Mouse (Mus musculus): ENCODE data around the gene Slc29a4.

Slc29a4 gene

DNA sequence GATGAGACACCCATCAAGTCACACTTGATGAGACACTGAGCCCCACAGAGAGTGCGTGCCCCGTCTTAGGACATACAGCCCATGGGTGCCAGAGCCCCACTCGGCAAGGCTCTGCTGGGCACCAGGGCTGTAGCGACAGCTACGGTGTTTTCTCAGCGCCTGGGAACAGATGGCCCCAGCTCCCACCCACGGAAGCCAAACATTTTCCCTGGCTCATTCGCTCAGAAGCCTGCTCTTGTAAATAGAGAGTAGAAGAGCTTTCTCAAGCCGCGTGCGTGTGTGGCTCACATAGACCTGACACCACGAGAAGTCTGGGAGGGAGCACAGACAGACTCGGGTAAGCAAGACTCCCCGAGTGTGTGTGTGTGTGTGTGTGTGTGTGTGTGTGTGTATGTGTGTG, at the start of gene Slc29a4:
Gene Slc29a4, plus strand, starts transcription at position 265 of the 400 bp plus-strand sequence.
- DNase-seq (ENCODE audit: low read depth, low spot score): no peak

DNA sequence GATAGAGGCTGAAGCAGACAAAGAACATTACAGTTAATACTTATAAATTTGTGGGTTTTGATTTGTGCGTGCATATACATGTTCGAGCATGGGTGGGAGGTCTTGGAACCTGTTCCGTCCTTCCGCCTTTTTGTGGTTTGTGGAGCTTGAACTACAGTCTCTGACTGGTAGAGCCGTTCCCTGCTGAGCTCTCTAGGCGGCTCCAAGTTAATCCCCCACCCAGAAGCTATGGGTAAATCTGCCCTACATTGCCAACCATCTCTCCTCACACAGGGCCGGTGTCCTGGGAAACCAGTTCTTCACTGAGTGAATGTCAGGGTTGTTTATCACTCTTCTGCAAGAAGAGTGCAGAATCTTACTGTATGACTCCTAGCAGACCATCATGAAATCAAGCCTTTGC, 44.1 kb upstream of the Slc29a4 start:
- no peak for DNase-seq (ENCODE audit: low read depth, low spot score)

DNA sequence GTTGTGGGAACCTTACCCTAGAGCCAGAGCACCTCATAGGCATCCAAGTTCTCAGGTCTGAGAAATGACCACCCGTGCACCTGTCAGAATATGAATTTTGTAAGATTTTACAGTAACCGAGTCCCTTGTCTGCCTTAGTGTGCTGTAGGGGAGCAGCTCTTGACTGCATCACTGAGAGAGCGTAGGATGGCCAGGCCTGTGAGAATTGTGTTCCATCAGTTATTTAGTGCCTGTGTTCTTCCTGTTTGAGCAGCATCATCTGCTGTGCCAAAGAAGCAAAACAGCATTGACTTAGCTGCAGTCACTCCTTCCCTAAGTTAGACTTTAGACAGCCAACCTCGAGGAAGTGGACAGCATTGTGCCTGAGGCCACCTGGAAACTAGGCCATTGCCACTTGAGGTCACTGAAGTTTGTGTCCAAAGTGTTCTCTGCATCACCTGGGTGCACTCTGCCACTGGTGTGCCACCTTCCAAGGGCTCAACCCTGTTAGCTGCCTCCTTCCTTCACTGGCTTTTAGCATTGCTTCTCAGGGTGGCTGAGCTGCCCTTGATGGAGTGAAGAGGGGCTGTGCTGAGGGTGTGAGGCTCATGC, 42.8 kb upstream of the Slc29a4 start:
- no peak for DNase-seq (ENCODE audit: low read depth, low spot score)

DNA sequence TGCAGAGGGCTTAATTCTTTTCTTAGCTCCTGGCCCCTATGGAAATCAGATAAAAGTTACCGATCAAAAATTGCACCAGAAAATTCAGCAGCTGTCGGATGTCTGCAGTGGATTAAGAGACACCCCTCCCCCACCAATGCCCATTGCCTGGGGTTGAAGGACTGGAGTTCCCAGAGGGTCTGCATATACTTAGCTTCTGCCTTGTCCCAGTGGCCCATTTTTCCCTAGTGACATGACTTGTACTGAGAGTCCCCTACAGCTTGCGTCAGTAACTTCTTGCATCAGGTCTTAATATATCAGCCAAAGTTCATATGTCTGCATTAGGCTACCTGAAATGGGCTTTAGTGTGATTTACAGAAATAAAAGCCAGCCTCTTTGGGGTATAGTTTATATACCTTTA, 41.9 kb upstream of the Slc29a4 start:
- DNase-seq (ENCODE audit: low read depth, low spot score): no peak

DNA sequence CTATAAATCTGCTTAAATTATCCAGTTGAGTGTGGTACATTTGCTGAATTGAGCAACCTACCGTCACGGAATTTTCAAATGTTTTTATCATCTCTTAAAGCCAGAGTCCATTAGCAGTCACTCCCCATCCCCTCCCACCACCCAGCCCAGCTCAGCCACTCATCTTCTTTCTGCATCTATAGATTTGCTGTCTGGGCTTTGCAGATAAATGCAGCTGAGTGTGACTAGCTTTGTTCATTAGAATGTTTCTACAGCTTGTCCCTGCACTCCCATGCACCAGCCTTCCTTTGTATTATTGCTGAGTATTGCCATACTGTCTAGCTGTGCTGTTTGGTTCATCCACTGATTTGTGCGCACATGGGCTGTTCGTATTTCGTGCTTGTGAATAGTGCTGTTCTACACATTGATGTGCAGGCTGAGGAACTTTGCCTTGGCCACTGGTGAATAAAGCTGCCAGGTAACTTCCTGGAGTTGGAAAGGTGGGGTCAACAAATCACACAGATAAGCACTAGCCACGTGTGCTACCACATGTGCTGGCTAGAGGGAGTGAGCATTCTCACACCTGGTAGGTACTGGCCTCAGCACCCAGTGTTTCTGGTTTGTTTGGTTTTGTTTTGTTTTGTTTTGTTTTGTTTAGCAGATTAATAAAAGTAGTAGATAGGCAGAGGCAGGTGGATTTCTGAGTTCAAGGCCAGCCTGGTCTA, 41.4 kb upstream of the Slc29a4 start:
- no peak for DNase-seq (ENCODE audit: low read depth, low spot score)

DNA sequence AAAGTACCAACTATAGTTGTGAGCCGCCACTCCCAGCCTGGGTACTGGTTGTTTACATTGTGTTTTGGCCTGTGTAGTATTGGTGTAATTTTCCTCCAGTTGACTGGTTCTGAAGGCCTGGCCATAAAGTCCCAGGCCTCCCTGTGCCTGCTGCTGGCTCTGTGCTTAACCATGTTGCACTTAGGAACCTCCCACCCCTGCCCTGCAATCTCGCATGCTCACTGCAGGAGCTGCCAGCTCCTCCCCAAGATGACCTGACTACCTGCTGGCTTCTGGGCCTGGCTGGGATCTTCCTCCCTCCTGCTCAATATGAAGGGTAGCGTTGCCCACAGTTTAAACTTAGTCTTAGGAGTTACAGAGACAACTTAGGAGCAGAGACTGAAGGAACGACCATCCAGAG, 40.0 kb upstream of the Slc29a4 start:
- DNase-seq (ENCODE audit: low read depth, low spot score): no peak

DNA sequence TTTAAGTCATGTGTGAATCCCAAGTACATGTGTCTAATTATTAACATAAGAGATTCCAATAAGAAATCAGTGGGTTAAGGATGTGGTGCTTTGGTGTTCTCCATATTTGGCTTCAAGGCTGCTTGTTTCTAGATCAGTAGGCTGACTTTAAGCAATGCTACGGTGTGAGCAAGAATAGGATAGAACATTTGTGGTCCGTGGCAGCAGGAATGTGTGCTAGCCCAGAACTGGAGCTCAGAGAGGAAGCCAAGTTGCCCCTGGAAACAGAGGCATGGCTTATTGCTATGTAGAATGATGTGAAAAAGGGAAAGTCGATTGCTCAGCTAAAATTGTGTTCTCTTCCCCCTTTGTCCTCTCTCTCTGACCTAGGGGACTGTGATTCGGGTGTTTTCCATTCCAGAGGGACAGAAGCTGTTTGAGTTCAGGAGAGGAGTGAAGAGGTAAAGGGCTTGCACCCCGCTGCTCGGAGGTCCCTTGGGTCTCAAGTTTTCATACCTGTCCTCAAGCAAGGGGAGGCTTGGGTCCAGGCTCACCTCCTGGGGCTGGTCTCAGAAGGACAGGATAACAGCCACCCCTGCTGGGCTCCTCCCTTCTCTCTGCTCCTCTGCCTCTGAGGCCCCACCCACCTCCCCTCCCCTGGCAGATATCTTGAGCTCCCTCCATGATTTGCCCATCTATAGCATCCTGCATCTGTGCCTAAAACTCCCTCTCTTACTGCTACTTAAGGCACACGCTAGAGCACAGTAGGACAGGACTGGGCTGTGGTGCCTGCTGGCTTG, 31.5 kb upstream of the Slc29a4 start:
- no peak for DNase-seq (ENCODE audit: low read depth, low spot score)

DNA sequence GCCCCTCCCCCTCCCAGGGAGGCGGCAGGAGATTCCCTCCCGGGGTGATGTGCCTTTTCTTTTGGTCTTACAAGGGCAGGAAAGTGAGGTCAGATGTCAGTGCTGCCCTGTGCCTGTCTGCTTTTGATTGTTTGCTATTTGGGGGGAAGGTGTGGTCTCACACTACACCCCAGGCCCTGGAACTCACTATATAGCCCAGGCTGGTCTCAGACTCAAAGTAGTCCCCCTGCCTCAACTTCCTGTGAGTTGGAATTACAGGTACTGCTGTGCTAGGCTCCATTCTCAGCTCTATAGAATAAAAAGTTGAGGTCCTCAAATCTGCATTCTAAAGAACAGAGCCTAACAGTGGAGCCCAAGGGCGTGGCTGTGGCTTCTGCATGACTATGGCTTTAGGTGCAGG, 24.4 kb upstream of the Slc29a4 start:
- no peak for DNase-seq (ENCODE audit: low read depth, low spot score)

GRCm38 (mm10) chr5:142668556-142669263, 23.6 kb upstream of the Slc29a4 start:
- no peak for DNase-seq (ENCODE audit: low read depth, low spot score)

DNA sequence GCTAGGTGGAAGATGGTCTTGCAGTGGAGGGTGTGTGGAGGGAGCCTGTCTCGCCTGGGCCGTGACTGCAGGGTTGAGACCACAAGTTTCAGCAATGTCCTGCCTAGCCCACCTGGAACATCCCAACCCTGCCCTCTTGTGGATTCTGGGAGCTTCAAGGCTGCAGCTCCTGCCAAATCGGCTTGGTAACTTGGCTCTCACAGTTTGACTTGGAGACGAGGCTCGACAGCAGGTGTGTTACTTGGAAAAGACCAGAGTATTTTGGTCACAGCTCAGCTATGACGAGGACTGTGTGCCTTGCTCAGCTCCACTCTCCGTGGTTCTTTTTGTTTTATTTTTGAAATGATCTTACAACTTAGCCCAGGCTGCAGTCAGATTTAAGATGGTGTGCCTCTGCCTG, 22.6 kb upstream of the Slc29a4 start:
- no peak for DNase-seq (ENCODE audit: low read depth, low spot score)

- DNase-seq (ENCODE audit: low read depth, low spot score): peak; percentile 29
Observed at GRCm38 (mm10) chr5:142673082-142673481, 19.2 kb upstream of the Slc29a4 start.

DNA sequence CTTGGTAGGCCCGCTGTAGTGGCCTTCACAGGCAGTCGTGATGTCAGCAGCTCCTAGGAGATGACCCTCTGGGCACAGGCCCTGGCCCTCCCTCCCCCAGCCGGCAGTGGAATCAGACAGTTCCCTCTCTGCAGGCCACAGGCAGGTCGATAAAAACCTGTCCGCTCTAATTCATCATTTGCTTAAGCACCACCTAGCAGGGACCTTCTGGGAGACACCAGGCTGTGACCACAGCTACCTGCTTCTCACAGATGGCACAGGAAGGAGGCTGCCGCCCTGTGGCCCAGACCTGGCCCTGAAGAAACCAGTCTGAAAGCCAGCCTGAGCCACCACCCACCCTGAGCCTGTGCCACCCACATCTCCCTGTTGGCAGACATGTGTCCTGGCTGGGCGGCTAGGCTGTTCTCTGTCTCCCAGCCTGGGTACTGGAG, 14.2 kb upstream of the Slc29a4 start:
- DNase-seq (ENCODE audit: low read depth, low spot score): no peak

DNA sequence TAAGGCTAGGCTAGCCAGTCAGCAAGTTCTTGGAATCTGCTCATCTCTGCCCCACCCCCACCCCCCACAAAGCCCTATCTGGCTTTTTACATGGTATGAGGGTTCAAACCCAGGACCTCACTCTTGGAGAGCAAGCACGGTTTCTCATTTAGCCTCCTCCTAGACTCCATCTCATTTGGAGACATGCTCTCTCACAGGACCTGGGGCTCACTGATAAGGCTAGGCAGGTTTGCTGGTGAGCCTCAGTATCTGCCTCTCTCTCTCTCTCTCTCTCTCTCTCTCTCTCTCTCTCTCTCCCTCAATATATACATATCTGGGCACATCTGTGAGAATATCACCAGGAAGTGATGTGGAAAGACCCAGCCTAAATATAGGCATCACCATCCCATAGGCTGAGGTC, 13.2 kb upstream of the Slc29a4 start:
- DNase-seq (ENCODE audit: low read depth, low spot score): no peak

- no peak for DNase-seq (ENCODE audit: low read depth, low spot score)
Observed at GRCm38 (mm10) chr5:142681911-142682310, 10.4 kb upstream of the Slc29a4 start.

GRCm38 (mm10) chr5:142682529-142682928, 9.8 kb upstream of the Slc29a4 start:
- DNase-seq (ENCODE audit: low read depth, low spot score): no peak

DNA sequence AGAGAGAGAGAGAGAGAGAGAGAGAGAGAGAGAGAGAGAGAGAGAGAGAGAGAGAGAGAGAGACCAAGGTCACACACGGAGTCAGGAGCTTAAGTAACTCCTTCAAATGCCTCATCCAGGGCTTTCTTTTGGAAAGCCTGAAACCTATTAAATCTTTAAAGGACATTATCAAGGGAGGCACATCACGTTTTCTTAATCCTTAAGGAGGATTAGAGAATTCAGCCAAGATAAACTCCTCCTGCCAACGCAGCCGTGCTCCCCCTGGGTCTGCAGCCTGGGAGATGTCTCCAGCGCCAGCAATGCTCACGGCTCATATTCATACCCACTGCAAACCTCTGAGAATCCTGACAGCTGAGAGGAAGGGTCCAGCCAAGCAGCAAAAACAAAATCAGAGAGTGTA, 3.4 kb upstream of the Slc29a4 start:
- peak; percentile 39 for DNase-seq (ENCODE audit: low read depth, low spot score)

DNA sequence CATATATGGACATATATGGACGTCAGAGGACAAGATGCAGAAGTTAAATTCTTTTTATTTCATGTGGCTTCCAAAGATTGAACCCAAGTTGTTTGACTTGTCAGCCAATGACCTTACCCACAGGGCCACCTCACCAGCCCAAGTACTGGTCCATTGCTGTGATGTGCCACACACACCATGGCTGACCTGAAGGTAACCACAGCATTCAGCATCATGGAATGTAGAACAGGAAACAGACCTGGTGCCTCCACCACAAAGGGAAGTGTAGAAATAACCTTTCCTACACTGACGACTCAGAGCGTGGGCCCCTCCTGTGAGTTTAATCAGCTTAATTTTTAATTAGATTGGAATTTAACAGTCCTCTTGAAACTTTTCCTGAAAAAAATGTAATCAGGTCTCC, 2.0 kb upstream of the Slc29a4 start:
- DNase-seq (ENCODE audit: low read depth, low spot score): no peak

- DNase-seq (ENCODE audit: low read depth, low spot score): no peak
Observed at GRCm38 (mm10) chr5:142692971-142693737, 842 bp downstream of the Slc29a4 start.

DNA sequence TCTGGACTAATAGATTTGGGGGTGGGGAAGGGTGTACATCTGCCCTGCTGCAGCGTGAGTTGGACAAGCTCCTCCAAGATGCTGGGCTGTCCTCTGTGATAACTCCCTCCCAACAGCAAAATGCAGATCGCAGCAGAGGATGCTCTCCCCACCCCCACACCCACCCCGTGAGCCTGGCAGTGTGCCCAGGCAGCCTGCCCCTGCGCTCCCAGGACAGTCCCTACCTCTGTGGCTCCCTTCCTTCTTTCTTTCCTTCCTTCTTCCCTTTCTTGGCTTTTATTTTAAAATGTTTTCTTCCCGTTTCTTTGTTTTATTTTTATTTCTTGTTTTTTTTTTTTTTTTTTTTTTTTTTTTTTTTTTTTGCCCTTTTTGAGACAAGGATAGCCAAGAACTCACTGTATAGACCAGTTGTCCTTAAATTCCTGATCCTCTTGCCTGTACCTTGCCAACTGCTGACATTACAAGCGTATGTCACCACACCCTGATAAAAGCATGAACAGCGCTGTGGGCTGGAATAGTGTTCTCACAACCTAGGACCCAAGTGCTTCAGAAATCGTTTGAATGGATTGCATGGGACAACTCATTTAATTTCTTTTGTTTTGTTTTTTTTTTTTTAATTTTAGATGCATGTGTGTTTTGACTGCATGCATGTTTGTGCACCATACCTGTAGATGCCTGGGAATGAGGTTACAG, 1.6 kb downstream of the Slc29a4 start:
- no peak for DNase-seq (ENCODE audit: low read depth, low spot score)

DNA sequence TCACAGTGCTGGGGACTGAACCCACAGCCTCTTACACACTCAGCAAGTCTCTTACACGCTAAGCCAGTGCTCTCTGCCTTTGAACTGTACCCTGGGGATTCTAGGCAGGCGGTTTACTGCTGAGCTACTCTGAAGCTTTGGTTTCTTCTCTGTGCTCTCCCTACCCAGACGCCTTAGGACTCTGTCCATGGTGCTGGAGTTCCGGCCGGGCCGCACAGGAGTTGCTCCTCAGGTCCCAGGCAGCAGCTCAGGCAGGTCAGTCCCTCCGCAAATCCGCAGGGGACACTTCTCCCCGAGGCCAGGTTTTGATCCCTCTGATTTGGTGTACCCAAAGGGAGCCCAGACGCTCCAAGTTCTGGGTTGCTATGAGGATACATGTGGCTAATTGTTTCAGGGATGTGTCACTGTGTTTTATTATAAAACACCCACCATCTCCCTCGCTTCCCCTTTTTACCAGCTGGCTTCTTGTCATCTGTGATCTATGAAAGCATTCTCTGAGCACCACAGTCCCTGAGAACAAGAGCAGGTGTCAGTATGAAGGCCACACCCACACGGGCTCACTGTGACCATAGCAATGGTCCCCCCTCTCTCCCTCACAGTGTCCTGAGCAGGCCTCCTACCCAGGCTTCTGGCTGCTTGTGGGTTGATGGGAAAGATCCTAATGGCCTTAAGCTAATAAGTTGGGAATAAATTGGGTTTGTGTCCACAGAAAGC, 2.5 kb downstream of the Slc29a4 start:
- DNase-seq (ENCODE audit: low read depth, low spot score): no peak

Measured in retina, postnatal 7 days (tissue).